Mouse (Mus musculus) c-Kit-negative CD71-positive TER-119-positive erythroid progenitor cells, embryonic 14.5 days (primary cell): ENCODE data around the gene Hace1.
A peak's percentile ranks its signal among the peaks of the same experiment; 100 is the strongest.
"Not testable (repeated sequence)": the region's sequence is repeated elsewhere in the genome, so short reads cannot be mapped to it uniquely, and the experiment has no call there.

Experiments used
- DNase-seq: peaks from one replicate; pipeline ENCODE4 v3.0.0-alpha.2; 2013; ENCODE audit warnings: low read depth, low spot score

Hace1 gene

GRCm38 (mm10) chr10:45577731-45578297 is at the start of gene Hace1:
TSS of gene Hace1 (plus strand) at chr10:45577829.
- DNase-seq = peak; percentile 74

- not testable (repeated sequence) for DNase-seq
Observed at GRCm38 (mm10) chr10:45537334-45537733, 40.3 kb upstream of the Hace1 start.

DNA sequence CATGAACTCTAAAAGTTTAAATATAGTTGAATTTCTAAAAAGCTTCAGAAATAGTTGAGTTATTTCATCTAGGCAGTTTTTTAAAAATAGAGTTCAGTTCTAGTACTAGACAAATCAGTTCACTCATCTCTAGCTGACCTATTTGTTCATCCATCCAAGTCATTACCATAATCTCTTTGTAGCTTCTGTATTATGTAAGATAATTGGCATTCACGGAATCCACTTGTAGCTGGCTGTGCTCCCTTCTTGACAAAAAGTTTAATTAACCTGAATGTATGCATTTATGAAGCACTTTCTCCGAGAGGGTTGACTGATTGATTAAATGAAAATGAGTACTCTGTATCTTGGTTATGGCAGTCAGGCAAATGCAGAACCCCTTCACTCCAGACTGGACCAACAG is 34.9 kb upstream of the Hace1 start:
- DNase-seq = no peak

DNA sequence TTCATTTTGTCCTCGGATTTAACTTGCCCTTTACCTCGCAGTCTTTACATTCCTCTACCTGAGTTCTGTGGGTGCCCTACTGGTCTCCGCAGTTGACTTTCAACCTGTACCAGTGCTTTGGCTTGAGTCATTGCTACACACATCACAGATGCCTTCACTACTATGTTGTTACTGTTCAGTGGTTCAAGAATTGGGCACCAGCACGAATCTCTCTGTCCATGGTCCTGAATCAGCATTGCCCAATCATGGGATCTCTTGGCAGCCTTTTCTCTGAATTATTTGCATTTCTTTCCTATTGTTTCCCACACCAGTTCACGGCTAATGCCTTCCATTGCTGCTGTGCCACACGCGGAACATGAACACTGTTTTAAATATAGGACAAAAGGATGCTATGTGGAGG is 30.8 kb upstream of the Hace1 start:
- no peak for DNase-seq

GRCm38 (mm10) chr10:45578298-45578821 is 731 bp downstream of the Hace1 start:
- DNase-seq = peak; percentile 39

DNA sequence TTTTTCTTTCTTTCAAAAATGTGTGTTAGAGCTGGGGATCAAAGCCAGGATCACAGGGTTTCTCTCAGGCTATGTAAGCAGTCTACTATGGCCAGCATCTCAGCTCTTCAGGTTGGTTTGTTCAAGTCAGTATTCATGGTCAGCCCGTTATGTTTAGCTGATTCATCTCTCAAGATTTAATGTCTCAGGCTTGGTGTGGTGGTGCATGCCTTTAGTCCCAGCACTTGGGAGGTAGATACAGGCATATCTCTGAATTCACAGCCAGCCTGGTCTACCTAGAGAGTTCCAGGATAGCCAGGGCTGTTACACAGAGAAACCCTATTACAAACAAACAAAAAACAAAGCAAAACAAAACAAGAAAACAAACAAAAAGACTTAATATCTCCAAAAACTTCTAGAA is 5.7 kb downstream of the Hace1 start:
- DNase-seq = peak; percentile 63

DNA sequence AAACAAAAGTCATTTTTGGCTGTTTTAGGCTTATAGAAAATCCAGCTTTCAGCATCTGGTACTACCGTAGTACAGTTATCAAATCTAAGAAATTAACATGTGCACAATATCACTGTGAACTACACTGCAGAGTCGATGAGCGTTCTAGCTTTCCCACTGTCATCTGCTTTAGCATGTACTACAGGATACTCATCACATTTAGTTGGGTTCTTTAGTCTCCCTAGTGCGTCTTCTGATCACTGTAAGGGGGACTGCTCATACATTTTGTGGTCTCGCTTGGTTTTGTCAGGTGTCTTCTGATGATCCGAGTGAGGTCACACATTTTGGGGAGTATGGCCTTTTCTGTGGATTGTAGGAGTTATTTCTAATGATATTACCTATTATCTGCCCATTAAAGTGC is 6.2 kb downstream of the Hace1 start:
- DNase-seq = peak; percentile 59

DNA sequence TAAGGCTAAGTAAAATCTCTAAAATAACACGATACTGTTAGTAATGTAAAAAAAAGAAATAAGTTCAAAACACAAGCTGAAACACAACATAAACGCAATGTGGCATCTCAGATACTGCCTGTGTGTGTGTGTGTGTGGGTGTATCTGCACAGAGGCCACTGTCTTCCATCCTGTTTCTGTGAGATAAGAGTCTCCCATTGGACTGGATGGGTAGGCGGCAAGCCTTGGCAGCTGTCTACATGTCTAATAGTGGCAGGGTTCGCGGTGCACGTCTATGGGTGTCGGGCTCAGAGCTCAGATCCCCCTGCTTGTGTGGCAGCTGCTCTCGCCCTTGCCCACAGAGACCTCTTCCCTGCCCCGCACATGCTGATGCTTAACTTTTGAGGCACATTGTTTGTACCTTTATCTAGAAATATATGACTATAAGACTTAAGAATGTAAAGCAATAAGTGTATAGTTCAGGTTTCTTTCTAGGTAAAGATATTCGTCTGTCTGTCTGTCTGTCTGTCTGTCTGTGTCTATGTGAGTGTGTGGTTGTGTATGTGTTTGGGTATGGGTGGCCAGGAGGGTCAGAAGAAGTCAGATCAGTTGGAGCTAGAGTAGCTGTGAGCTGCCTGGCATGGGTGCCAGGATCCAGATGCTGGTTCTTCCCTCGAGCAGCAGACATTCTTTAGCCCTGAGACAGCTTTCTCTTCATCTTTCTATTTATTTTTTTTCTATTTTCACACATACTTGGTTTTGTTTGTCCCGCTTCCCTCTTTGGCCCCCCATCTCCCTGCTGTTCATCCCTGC is 6.9 kb downstream of the Hace1 start:
- peak; percentile 85 for DNase-seq

- DNase-seq = no peak
Observed at GRCm38 (mm10) chr10:45605853-45606252, 28.2 kb downstream of the Hace1 start.

DNA sequence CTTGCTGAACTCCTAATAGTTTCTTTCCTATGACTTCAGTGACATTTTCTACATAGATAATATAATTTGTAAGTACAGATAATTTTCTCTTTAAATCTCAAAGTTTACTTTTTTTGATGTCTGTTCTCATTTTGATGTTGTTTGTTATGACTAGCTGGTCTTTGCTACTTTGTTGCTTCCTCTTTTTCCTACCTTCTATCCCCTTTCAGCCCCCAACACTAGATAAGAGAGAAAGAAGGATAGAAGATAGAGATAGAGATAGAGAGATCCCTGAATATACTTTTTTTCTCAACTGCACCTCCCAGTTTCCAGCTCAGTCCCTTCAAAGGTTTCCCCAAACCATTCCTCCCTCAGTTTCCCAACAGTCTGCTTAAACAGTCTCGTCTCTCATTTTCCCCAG is 33.1 kb downstream of the Hace1 start:
- DNase-seq = no peak

- no peak for DNase-seq
Observed at GRCm38 (mm10) chr10:45616012-45616411, 38.4 kb downstream of the Hace1 start.

DNA sequence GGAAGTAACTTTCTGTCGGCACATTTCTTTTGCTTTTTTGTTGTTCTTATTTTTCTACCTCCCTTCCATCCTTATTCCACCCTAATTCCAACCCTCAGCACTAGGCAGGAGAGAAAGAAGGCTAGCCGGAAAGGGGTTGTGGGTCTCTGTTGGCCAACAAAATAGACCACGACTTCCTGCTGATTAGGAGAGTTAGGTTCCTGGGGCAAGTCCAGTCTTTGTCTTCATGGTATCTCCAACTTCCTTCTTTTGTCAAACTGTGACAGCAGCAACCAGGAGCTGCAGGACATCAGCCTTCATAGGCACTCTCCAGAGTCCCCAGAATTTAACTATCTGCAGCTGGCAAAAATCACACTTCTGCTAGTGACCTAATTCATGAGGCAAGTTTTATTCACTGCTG is 41.4 kb downstream of the Hace1 start:
- DNase-seq = no peak

GRCm38 (mm10) chr10:45631995-45632394 is 54.4 kb downstream of the Hace1 start:
- DNase-seq = no peak

- no peak for DNase-seq
Observed at GRCm38 (mm10) chr10:45632641-45633040, 55.0 kb downstream of the Hace1 start.

DNA sequence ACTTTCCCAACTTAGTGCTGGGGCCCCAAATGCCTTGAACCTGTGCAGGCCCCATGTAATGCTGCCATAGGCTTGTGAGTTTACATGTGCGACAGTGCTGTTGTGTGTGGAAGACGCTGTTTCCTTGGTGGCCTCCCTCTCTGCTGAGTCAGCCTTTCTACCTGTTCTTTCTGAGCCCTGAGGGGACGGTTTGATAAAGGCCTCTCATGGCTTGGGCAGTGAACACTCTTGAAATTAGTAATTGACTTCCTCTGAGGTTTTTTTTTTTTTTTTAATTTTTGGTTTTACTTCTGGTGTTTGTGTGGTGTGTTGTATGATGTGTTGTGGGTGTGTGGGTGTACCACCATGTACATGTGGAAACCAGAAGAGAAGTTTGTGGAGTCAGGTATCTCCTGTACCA is 57.6 kb downstream of the Hace1 start:
- DNase-seq = no peak

- DNase-seq = no peak
Observed at GRCm38 (mm10) chr10:45639762-45640161, 62.1 kb downstream of the Hace1 start.

GRCm38 (mm10) chr10:45654026-45654425 is 76.4 kb downstream of the Hace1 start:
- DNase-seq = no peak

DNA sequence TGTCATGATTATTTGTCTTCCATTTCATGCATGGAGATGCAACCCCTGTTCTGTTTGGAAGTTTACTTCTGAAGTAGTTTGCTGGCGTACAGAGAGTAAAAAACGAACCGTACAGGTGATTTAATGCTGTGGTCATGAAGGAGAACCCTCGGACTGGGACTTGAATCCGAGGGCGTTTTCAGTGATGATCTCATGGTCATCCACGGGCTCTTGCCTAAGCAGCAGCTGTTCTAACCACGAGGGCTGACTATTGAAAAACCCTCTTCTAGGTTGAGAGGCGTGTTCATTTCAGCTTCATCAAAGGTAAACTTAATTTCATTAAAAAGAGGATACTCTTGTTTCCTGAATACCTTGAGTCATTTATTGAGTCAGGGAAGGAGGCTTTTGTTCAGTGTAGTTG is 84.4 kb downstream of the Hace1 start:
- no peak for DNase-seq

DNA sequence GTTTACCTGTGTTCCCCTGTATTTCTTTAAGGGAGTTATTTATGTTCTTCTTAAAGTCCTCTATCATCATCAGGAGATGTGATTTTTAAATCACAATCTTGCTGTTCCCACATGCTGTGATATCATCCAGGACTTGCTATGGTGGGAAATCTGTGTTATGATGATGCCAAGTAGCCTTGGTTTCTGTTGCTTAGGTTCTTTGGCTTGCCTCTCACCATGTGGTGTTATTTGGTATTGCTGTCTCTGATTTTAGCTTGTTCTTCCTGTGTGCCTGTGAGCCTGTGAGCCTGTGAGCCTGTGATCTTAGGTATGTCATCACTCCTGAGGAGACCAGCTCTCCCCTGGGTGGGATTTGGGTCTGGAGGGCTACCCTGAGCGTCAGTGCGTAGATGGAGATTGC is 90.6 kb downstream of the Hace1 start:
- no peak for DNase-seq

GRCm38 (mm10) chr10:45676796-45677195 is 99.2 kb downstream of the Hace1 start:
- no peak for DNase-seq

DNA sequence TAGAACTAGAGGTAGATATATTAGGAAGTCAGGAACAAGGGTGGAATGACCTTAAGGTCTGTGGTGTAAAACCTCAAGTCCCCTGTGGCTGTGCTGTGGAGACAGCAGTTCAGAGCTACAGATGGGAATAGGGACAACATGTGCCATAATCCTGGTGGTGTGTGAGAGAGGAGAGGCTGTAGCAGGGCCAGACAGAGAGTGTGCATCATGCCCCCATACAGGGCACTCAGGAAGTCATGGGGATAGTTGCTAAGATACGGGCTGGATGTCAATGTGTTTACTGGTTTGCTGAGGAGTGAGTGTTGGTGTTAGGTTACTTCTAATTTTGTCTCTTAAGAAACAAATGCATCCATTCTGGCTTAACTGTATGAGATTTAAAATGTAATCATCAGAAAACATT is 108.6 kb downstream of the Hace1 start:
- DNase-seq = no peak

- DNase-seq = no peak
Observed at GRCm38 (mm10) chr10:45694931-45695330, 117.3 kb downstream of the Hace1 start.

- no peak for DNase-seq
Observed at GRCm38 (mm10) chr10:45695522-45695921, 117.9 kb downstream of the Hace1 start.
